Mouse (Mus musculus): ENCODE results near the gene Supt3.

DNA sequence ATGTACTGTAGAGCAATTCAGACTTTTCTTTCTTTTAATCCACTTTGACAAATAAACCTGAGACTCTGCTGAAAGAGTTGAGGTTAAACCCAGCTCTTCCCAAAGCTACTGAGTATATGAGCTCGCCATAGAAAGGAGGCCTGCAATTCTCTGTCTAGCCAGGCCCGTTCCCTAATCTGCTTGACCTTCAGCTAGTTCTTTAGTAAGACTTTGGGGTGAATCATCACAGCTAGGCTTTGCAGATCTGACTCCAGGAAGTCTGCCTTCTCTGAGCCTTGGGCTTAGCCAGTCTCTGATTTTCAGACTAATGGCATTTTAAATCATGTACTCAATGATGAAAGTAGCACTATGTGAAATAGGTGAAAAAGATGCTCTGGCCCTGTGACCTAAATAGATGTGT, 288.5 kb downstream of the Supt3 start:
- TF ChIP-seq POLR2A (IDR thresholded peaks at IDR 0.05; ENCODE audit: insufficient read depth, low read depth, low read length) = no peak
- no peak for TF ChIP-seq CTCF (IDR thresholded peaks at IDR 0.05)
- no peak for TF ChIP-seq EP300 (IDR thresholded peaks at IDR 0.05; ENCODE audit: insufficient read depth, low read depth, low read length)
